Mouse (Mus musculus): ENCODE measurements around the gene Gm38392. TPM values are rescaled to one million over a fixed set of nuclear protein-coding genes. Genes with fewer than 3 reads are reported as not detected.

Gm38392 gene
- total and polyA plus RNA-seq, 2 experiments from 2014 or later, result not detected

DNA sequence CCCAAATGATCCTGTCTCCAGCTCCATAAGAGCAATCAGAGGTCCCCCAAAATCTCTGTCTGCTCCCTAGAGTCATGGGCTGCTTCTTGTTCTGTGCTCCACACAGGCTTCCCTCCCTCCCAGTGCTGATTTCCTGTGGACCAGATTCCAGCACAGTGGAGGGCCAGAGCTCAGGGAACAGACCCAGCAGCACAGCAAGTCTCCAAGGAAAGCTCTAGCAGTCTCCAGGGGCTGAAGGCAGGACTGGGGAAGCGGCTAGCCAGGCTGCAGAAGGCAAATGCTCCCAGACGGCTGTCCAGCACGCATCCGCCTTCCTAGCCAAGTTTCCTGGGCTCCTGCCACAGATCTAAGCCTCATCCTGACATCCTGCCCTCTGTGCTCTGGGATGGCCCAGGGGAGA lies 58.1 kb downstream of the Gm38392 start:
- Histone ChIP-seq H3K9me3 (replicated peaks; ENCODE audit: control insufficient read depth, low read length) (no peaks in the 10 kb centered on the region), H3K4me2 (ENCODE audit: low read depth, low read length) (no peak overlapping the region), H3K27ac (ENCODE audit: low read depth) (no peak overlapping the region), H3K27me3 (ENCODE audit: control insufficient read depth, insufficient read depth, low read length) (peaks cover 64% of the 10 kb centered on the region; the same call in 1 of the 2 replicates), H3K36me3 (replicated peaks; ENCODE audit: control insufficient read depth, insufficient read depth, low read length) (no peaks in the 10 kb centered on the region), H3K4me3 (ENCODE audit: low read depth, low read length) (no peak overlapping the region), H3K9ac (replicated peaks; ENCODE audit: low read depth, low read length) (no peak overlapping the region), H3K4me1 (ENCODE audit: control insufficient read depth, insufficient read depth) (no peaks in the 10 kb centered on the region)
- no peak for ATAC-seq (ENCODE audit: insufficient read depth, low read depth)
- DNase-seq (ENCODE audit: low spot score), result no peak
- TF ChIP-seq EP300 (IDR thresholded peaks at IDR 0.05; ENCODE audit: low read depth) (no peak), CTCF (IDR thresholded peaks at IDR 0.05; ENCODE audit: low read depth) (no peak)
- 32% methylated on average over 4 of the region's 4 CpGs for WGBS

DNA sequence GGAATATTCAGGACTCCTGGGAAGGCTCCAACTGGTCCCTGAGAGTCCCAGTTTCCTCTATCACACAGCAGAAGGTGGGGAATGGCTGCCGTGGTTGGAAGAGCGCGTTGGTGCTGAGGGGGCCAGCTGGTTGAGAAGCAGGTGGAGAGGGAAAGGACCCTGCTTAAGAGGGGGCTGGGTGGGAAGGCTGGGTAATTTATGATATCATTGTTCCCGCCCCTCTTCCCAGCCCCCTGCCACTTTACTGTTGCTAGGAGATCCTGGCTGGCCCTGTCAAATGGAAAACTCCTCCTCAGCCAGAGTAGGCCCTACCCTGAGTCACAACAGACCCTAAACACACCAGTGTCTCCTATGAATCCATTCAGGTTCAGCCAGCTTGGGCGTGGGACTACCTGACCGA lies 59.0 kb downstream of the Gm38392 start:
- ATAC-seq (ENCODE audit: insufficient read depth, low read depth) (no peak), DNase-seq (ENCODE audit: low spot score) (no peak)
- Histone ChIP-seq H3K36me3 (replicated peaks; ENCODE audit: control insufficient read depth, insufficient read depth, low read length) (no peaks in the 10 kb centered on the region), H3K4me3 (ENCODE audit: low read depth, low read length) (no peak overlapping the region), H3K9ac (replicated peaks; ENCODE audit: low read depth, low read length) (no peak overlapping the region), H3K27ac (ENCODE audit: low read depth) (no peak overlapping the region), H3K27me3 (ENCODE audit: control insufficient read depth, insufficient read depth, low read length) (peaks cover 67% of the 10 kb centered on the region; the same call in 1 of the 2 replicates), H3K4me2 (ENCODE audit: low read depth, low read length) (no peak overlapping the region), H3K4me1 (ENCODE audit: control insufficient read depth, insufficient read depth) (no peaks in the 10 kb centered on the region), H3K9me3 (replicated peaks; ENCODE audit: control insufficient read depth, low read length) (no peaks in the 10 kb centered on the region)
- TF ChIP-seq EP300 (IDR thresholded peaks at IDR 0.05; ENCODE audit: low read depth) (no peak), CTCF (IDR thresholded peaks at IDR 0.05; ENCODE audit: low read depth) (no peak)
- WGBS, result 55% methylated on average over 6 of the region's 6 CpGs

DNA sequence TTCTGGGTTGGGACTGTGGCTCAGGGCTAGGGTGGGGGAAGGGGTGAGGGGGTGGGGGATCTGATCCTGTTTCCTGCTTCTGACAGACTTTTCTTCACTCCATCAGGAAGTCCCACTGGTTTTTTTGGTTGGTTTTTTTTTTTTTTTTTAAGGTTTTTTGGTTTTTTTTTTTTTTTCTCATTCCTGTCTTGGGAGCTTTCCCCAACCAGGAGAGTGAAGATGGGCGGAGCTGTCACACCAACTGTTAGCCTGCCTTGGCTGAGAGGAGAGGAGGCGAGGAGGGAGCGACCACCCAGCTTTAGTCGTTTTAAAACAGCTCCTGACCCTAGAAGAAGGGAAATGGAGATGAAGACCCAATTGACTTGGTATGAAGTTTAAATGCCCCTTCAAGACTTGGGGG lies 59.8 kb downstream of the Gm38392 start:
- no peak overlapping the region for H3K27ac ChIP-seq (ENCODE audit: low read depth)
- 39% methylated on average over 4 of the region's 4 CpGs for WGBS
- DNase-seq (ENCODE audit: low spot score), result no peak
- no peaks in the 10 kb centered on the region for H3K4me1 ChIP-seq (ENCODE audit: control insufficient read depth, insufficient read depth)
- H3K4me2 ChIP-seq (ENCODE audit: low read depth, low read length), result no peak overlapping the region
- H3K27me3 ChIP-seq (ENCODE audit: control insufficient read depth, insufficient read depth, low read length), result peaks cover 65% of the 10 kb centered on the region; the same call in 1 of the 2 replicates
- H3K36me3 ChIP-seq (replicated peaks; ENCODE audit: control insufficient read depth, insufficient read depth, low read length), result no peaks in the 10 kb centered on the region
- H3K4me3 ChIP-seq (ENCODE audit: low read depth, low read length), result no peak overlapping the region
- TF ChIP-seq CTCF (IDR thresholded peaks at IDR 0.05; ENCODE audit: low read depth), result no peak
- no peaks in the 10 kb centered on the region for H3K9me3 ChIP-seq (replicated peaks; ENCODE audit: control insufficient read depth, low read length)
- ATAC-seq (ENCODE audit: insufficient read depth, low read depth), result no peak
- H3K9ac ChIP-seq (replicated peaks; ENCODE audit: low read depth, low read length), result no peak overlapping the region

DNA sequence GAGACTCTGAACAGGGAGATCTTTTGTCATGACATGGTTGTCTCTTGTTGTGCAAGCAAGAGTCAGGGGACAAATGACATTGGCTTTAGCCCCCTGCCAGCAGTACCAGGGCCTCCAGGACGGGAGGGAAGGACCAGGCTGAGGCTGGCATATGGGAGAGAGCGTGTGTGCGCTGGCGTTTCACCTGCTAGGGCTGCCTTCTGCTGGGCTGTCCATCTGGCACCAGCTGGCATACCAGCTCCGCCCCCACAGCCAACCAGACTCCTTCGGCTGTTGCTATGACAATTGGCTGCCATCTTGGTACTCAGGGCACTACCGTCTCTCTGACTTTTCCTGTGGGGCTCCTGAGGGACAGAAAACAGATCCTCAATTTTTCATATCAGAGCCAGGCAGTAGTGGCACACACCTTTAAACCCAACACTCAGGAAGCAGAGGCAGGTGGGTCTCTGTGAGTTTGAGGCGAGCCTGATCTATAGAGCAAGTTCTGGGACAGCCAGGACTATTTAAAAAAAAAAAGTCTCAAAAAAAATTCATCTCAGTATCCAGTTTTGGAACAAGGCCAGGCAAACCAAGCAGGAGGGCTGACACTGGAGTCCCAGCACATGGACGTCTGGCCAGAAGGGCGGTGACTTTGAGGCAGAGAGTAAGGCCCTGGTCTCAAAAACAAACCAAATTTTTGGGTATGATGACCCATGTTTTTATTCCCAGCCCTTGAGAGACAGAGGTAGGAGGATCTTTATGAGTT lies 60.7 kb downstream of the Gm38392 start:
- Histone ChIP-seq H3K27me3 (ENCODE audit: control insufficient read depth, insufficient read depth, low read length) (peaks cover 65% of the 10 kb centered on the region; the same call in 1 of the 2 replicates), H3K4me3 (ENCODE audit: low read depth, low read length) (no peak overlapping the region), H3K9ac (replicated peaks; ENCODE audit: low read depth, low read length) (no peak overlapping the region), H3K9me3 (replicated peaks; ENCODE audit: control insufficient read depth, low read length) (no peaks in the 10 kb centered on the region), H3K4me1 (ENCODE audit: control insufficient read depth, insufficient read depth) (no peaks in the 10 kb centered on the region), H3K4me2 (ENCODE audit: low read depth, low read length) (no peak overlapping the region), H3K36me3 (replicated peaks; ENCODE audit: control insufficient read depth, insufficient read depth, low read length) (no peaks in the 10 kb centered on the region), H3K27ac (ENCODE audit: low read depth) (no peak overlapping the region)
- DNase-seq (ENCODE audit: low spot score) (no peak), ATAC-seq (ENCODE audit: insufficient read depth, low read depth) (no peak)
- WGBS, result 77% methylated on average over 10 of the region's 10 CpGs
- TF ChIP-seq EP300 (IDR thresholded peaks at IDR 0.05; ENCODE audit: low read depth), result no peak
- TF ChIP-seq CTCF (IDR thresholded peaks at IDR 0.05; ENCODE audit: low read depth), result no peak

DNA sequence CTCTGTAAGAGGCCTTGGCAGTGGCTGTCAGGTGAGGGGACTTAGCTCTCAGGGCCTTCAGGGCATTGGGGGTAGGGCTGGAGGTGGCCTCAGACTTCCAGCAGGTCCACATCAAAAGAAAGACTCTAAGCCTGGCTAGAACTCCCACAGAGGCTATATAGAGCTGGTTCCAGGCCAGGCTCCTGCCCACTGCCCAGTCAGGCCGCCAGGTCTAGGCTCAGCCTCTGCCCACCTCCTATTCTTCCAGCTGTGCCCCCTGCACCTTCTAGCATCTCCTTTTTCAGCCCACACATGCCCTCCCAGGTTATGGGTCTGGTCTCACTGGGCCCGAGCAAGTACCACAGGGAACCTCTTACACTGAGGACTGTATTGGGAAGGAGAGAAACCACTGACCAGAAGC lies 62.1 kb downstream of the Gm38392 start:
- Histone ChIP-seq H3K27me3 (ENCODE audit: control insufficient read depth, insufficient read depth, low read length) (peaks cover 64% of the 10 kb centered on the region), H3K27ac (ENCODE audit: low read depth) (no peak overlapping the region), H3K4me3 (ENCODE audit: low read depth, low read length) (no peak overlapping the region), H3K9me3 (replicated peaks; ENCODE audit: control insufficient read depth, low read length) (no peaks in the 10 kb centered on the region), H3K9ac (replicated peaks; ENCODE audit: low read depth, low read length) (no peak overlapping the region), H3K36me3 (replicated peaks; ENCODE audit: control insufficient read depth, insufficient read depth, low read length) (no peaks in the 10 kb centered on the region), H3K4me2 (ENCODE audit: low read depth, low read length) (no peak overlapping the region), H3K4me1 (ENCODE audit: control insufficient read depth, insufficient read depth) (no peaks in the 10 kb centered on the region)
- TF ChIP-seq EP300 (IDR thresholded peaks at IDR 0.05; ENCODE audit: low read depth), result no peak
- no peak for TF ChIP-seq CTCF (IDR thresholded peaks at IDR 0.05; ENCODE audit: low read depth)
- no peak for DNase-seq (ENCODE audit: low spot score)
- 56% methylated on average over 2 of the region's 2 CpGs for WGBS
- no peak for ATAC-seq (ENCODE audit: insufficient read depth, low read depth)

DNA sequence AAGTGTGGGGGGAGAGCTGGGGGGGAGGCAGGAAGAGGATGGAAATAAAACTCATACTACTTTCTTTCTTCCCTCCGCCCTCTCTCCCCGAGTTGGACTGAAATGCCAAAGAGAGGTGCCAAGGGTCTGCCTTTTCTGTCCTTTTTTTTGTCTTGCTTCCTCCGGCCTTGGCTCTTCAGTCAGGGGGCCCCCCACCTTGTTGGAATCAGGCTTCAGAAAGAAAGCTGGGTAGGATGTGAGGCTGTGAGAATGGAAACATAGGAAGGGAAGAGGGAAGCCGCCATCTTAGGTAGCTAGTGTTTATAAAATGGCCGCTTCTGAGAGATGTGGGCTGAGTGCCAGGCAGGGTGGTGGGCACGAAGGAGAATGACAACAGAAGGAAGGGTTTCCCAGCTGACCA lies 64.6 kb downstream of the Gm38392 start:
- Histone ChIP-seq H3K27ac (ENCODE audit: low read depth) (no peak overlapping the region), H3K9ac (replicated peaks; ENCODE audit: low read depth, low read length) (no peak overlapping the region), H3K27me3 (ENCODE audit: control insufficient read depth, insufficient read depth, low read length) (peaks cover 74% of the 10 kb centered on the region), H3K36me3 (replicated peaks; ENCODE audit: control insufficient read depth, insufficient read depth, low read length) (no peaks in the 10 kb centered on the region), H3K9me3 (replicated peaks; ENCODE audit: control insufficient read depth, low read length) (no peaks in the 10 kb centered on the region), H3K4me1 (ENCODE audit: control insufficient read depth, insufficient read depth) (no peaks in the 10 kb centered on the region), H3K4me3 (ENCODE audit: low read depth, low read length) (no peak overlapping the region), H3K4me2 (ENCODE audit: low read depth, low read length) (no peak overlapping the region)
- WGBS, result 79% methylated on average over 6 of the region's 6 CpGs
- TF ChIP-seq CTCF (IDR thresholded peaks at IDR 0.05; ENCODE audit: low read depth) (no peak), EP300 (IDR thresholded peaks at IDR 0.05; ENCODE audit: low read depth) (no peak)
- DNase-seq (ENCODE audit: low spot score) (no peak), ATAC-seq (ENCODE audit: insufficient read depth, low read depth) (no peak)

All from heart, postnatal 0 days (tissue).